Mouse (Mus musculus) hindbrain, postnatal 0 days (tissue): Measurements from ENCODE around the gene Cbl. TPM values are rescaled to one million over a fixed set of nuclear protein-coding genes. Genes with fewer than 3 reads are reported as not detected.

ENCODE experiments used
- ATAC-seq: fragments of 200-750 bp; cut with Nextera tagmentation; 2 replicates; pipeline ENCODE4 v1.8.0; 2017; ENCODE audit warnings: mild to moderate bottlenecking, moderate TSS enrichment, moderate library complexity
- DNase-seq: peaks from one replicate; pipeline ENCODE4 v3.0.0-alpha.2; 2015; ENCODE audit warnings: low spot score
- H3K27ac ChIP-seq: fragments of 300-500 bp; sonication (generic); 2 replicates; pipeline ENCODE4 v1.5.1; 2014; ENCODE audit warnings: mild to moderate bottlenecking
- H3K27me3 ChIP-seq: fragments of 300-500 bp; sonication (generic); 2 replicates; pipeline ENCODE4 v1.6.1; 2014; ENCODE audit warnings: low read length, mixed read lengths; ENCODE audit not compliant: insufficient read depth
- H3K36me3 ChIP-seq: fragments of 300-500 bp; sonication (generic); 2 replicates; pipeline ENCODE4 v1.6.1; 2014; ENCODE audit warnings: low read length, mixed read lengths; ENCODE audit not compliant: insufficient read depth
- H3K4me1 ChIP-seq: fragments of 300-500 bp; sonication (generic); 2 replicates; pipeline ENCODE4 v1.6.1; 2014; ENCODE audit warnings: antibody characterized with exemption, low read length, mixed read lengths; ENCODE audit not compliant: insufficient read depth
- H3K4me2 ChIP-seq: fragments of 300-500 bp; sonication (generic); 2 replicates; pipeline ENCODE4 v1.6.1; 2014; ENCODE audit warnings: low read depth, mild to moderate bottlenecking, low read length, moderate library complexity, mixed read lengths
- H3K4me3 ChIP-seq: fragments of 300-500 bp; sonication (generic); 2 replicates; pipeline ENCODE4 v1.5.1; 2014; ENCODE audit warnings: low read length
- H3K9ac ChIP-seq: fragments of 300-500 bp; sonication (generic); replicated peaks from 2 replicates; pipeline ENCODE4 v1.6.1; 2014; ENCODE audit warnings: mild to moderate bottlenecking, low read length, moderate library complexity, mixed read lengths
- H3K9me3 ChIP-seq: fragments of 300-500 bp; sonication (generic); 2 replicates; pipeline ENCODE4 v1.6.1; 2016; ENCODE audit warnings: low read length, mixed read lengths
- CTCF ChIP-seq: IDR thresholded peaks from 2 replicates; pipeline ENCODE4 v1.5.1; 2016; ENCODE audit warnings: antibody characterized with exemption, control low read depth, low read depth
- WGBS: fragments of 180-500 bp; shearing (Covaris S2); extraction: QIAGEN DNeasy Blood & Tissue Kit; methylation state at CpG from one replicate; pipeline ENCODE4 v1.1.7; 2014; 5-methylcytosine and 5-hydroxymethylcytosine counted together
- polyA plus RNA-seq: library from polyadenylated mRNA; unstranded; fragments of >200 nt; fragmentation: Nextera tagmentation; extraction: Ambion mirVana; gene quantifications from 2 replicates; pipeline ENCODE4 v1.2.1, GENCODE M21; 2015
- total RNA-seq: library from RNA; depleted of rRNA; stranded (reverse); fragments of >200 nt; gene quantifications from 2 replicates; pipeline ENCODE4 v1.2.3, GENCODE M21; 2014

Cbl gene
- total and polyA plus RNA-seq, 2 experiments from 2014 or later, result 13.2 to 24.2 TPM

DNA sequence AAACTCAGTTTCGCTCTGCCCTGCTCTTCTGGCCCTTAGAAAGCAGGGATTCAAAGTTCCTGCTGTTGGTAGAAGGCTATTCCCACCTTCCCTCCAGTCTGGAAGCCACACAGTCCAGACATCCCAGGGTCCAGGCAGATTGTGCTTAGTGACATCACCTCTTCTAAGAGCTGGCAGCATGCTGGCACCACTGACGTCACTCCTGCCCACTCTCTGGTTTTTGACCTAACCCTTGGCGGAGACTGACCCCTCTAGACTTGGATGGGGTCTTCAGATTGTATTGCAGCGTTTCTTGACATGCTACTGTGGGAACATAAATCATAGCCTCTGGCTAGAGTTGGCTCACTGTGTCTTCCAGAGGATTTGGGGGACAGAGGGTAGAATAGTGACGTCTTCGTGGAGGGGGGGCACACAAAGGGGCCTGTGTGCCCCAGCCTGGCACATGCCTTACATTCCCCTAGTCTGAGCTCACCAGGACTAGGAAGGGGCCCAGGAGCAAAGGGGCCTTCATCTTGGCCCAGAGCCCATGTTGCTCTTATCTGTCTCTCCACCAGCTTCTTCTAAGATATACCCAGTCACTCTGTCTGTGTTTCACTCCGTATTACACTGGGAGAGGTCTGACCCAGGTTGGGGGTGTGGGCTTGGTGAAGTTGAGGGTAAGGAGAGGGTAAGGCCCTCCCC is 98.0 kb downstream of the Cbl start:
- Histone ChIP-seq H3K4me3 (peak overlapping the region; percentile 42; the same call in 1 of the 2 replicates), H3K9ac (no peak overlapping the region)
- ATAC-seq, result peak; percentile 43; the same call in 1 of the 2 replicates

DNA sequence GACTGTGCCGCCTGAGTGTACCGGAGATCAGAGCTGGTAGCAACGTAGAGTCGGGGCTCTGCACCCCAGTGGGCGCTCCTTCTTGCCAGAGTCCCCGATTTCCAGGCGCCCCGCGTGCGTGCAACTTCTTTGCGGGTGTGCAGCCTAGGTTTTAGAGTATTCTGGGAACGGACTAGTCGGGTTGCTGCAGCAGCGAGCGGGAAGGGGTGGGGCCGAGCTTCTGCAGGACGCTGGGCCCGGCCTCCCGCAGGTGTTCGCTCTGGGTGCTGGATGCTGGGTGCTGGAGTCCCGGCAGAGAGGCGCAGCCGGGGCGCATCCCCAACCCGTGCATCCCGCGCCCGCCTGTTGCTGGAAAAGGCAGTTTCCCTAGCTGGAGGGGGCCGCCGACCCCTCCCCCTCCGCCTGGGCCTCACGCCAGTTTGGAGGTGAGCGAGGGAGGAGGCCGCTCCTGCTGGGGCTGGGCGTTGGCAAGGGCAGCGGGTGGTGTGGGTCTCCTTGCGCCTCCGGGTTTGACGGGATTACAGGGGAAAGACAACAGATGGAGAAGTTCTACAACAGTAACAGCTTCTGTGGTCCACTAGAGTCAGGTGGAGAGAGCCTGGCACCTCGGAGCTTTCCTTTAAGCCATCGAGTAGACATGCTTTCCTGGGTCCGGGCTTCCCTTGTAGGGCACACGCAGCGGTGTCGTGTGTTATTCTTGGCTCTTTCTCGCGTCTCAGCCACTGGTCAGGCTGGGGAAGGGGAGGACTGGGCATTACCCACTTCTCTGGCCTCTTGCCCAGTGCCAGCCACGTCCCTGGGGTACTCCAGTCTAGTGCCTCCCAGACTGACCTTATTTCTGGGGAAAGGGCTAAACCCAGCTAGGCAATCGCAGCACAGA is 98.8 kb downstream of the Cbl start:
- Histone ChIP-seq H3K27me3 (peaks cover 21% of the 10 kb centered on the region; the same call in 1 of the 2 replicates), H3K9ac (peak overlapping the region; percentile 39; the same call in 1 of the 2 replicates), H3K4me2 (peak overlapping the region; percentile 63), H3K9me3 (no peaks in the 10 kb centered on the region), H3K4me1 (peaks cover 8% of the 10 kb centered on the region), H3K4me3 (peak overlapping the region; percentile 42), H3K36me3 (no peaks in the 10 kb centered on the region), H3K27ac (no peak overlapping the region)
- no peak for TF ChIP-seq CTCF
- peak; percentile 67 for DNase-seq
- peak; percentile 44 for ATAC-seq
- 1% methylated on average over 48 of the region's 49 CpGs for WGBS

More for the DNA sequence above, 98.0 kb downstream of the Cbl start:
- Histone ChIP-seq H3K4me2 (peak overlapping the region; percentile 63), H3K27ac (no peak overlapping the region), H3K4me1 (peaks cover 8% of the 10 kb centered on the region), H3K9me3 (no peaks in the 10 kb centered on the region), H3K36me3 (no peaks in the 10 kb centered on the region), H3K27me3 (peaks cover 21% of the 10 kb centered on the region; the same call in 1 of the 2 replicates)
- DNase-seq, result no peak
- no peak for TF ChIP-seq CTCF
- WGBS, result 43% methylated on average over 7 of the region's 7 CpGs

DNA sequence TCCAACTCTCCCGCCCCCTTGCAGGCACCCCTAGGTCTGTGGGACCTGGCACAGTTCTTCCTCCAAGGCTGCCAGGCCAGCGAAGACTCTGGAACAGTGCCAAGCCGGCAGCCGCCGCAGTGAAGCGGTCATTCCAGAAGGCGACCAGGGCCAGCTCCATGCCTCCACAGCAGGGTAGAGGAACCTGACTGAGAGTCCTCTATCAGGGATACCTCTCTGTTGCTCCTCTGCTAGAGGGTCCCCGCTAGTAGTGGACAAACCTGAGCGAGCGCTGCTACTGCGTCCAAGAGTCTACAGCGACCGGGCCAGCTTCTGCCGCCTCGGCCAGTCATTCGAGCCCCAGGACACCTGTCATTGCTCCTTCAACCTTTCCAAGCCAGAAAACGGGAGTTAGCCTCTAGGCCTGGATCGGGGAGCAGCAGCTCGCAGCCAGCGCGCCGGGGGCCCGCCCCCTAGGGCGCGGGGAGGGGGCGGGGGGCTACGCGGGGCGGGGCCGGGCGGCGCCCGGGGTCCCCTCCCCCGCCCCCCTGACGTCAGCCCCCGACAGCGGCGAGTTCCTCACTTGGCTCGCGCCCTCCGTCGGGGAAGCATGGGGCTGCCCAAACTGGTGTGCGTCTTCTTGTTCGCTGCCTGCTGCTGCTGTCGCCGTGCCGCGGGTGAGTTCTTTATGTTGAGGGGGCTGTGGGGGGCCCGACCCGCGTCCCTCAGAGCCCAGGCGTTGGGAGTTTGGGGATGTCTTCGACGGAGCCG is 99.6 kb downstream of the Cbl start, which contains the start of gene Mcam:
TSS of gene Mcam (plus strand) at position 369 of the 750 bp plus-strand sequence.
- WGBS, result 1% methylated on average over 52 of the region's 55 CpGs
- H3K9ac ChIP-seq, result peak within 1 kb of the TSS; percentile 39; the same call in 1 of the 2 replicates
- H3K36me3 ChIP-seq, result no peaks in the 10 kb centered on the region
- H3K4me1 ChIP-seq, result peaks cover 8% of the 10 kb centered on the region
- no peak for TF ChIP-seq CTCF
- peak; percentile 43; the same call in 1 of the 2 replicates for ATAC-seq
- peak within 1 kb of the TSS; percentile 63 for H3K4me2 ChIP-seq
- H3K4me3 ChIP-seq, result peak within 1 kb of the TSS; percentile 42
- H3K9me3 ChIP-seq, result no peaks in the 10 kb centered on the region
- peak within 1 kb of the TSS; percentile 32; the same call in 1 of the 2 replicates for H3K27ac ChIP-seq
- H3K27me3 ChIP-seq, result peaks cover 21% of the 10 kb centered on the region; the same call in 1 of the 2 replicates
- DNase-seq, result peak; percentile 75

DNA sequence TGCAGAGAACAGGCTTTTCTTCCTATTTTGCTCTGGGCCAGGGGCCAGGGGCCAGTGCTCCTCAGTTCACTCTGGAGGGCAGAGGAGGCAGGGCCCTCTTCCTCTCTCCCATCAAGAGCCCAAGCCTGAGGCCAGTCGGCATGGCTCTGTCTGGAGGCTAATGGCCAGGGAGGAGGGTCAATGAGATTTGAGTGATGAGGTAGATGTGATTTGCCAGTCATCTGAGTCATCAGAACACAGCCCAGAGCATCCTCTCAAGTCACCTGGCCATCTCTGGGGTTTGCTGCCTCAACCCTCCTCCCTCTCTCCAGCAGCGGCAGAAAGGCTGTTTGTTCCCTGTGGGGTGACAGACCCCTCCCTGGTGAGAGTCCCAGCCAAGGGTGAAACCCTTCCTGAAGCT is 100.6 kb downstream of the Cbl start:
- no peak for DNase-seq
- Histone ChIP-seq H3K27me3 (peaks cover 21% of the 10 kb centered on the region; the same call in 1 of the 2 replicates), H3K4me2 (peak overlapping the region; percentile 63), H3K4me1 (peaks cover 8% of the 10 kb centered on the region), H3K27ac (peak overlapping the region; percentile 32; the same call in 1 of the 2 replicates), H3K4me3 (0 out of 2 replicates have a peak overlapping the region, but pooled peaks have one; percentile 42), H3K9me3 (no peaks in the 10 kb centered on the region), H3K9ac (no peak overlapping the region), H3K36me3 (no peaks in the 10 kb centered on the region)
- no peak for ATAC-seq
- 10% methylated on average over 2 of the region's 2 CpGs for WGBS
- no peak for TF ChIP-seq CTCF

DNA sequence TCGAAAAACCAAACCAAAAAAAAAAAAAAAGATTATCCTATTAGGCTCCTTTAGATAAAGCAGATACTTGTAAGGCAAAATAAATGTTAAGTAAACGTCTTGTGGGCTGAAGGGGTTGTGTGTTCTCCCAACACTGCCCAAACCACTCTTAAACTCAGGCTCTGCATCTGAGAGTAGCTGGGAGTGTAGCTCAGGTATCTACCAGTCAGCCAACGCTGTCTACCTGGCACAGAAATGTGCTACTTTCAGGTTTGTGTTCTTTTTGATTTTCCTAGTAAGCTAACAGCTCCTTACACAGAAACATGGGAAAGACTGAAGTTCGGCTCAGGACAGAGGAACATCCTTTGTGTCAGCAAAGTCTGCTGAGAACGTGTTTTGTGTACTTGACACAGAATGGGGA is 101.6 kb downstream of the Cbl start:
- H3K4me1 ChIP-seq, result peaks cover 8% of the 10 kb centered on the region
- no peaks in the 10 kb centered on the region for H3K36me3 ChIP-seq
- H3K4me3 ChIP-seq, result no peak overlapping the region
- DNase-seq, result no peak
- H3K9ac ChIP-seq, result no peak overlapping the region
- 71% methylated on average over 5 of the region's 5 CpGs for WGBS
- H3K4me2 ChIP-seq, result no peak overlapping the region
- TF ChIP-seq CTCF, result no peak
- no peak for ATAC-seq
- no peaks in the 10 kb centered on the region for H3K9me3 ChIP-seq
- H3K27me3 ChIP-seq, result peaks cover 21% of the 10 kb centered on the region; the same call in 1 of the 2 replicates
- no peak overlapping the region for H3K27ac ChIP-seq

DNA sequence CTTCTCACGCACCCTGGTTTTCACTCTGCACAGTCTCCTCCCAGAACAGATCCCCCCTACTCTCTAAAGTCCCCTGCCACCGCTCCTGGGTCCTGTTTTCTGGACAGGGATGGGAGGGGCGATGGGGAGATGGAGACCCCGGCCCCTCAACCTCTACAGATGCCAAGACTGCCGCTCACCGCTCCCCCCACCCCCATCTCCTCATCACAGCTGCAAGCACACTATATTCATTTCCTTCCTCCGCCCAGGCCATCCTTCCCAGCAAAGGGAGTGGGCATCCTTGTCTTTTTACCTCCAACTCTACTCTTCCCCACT is 102.6 kb downstream of the Cbl start:
- Histone ChIP-seq H3K27ac (peak overlapping the region; percentile 8; the same call in 1 of the 2 replicates), H3K27me3 (peaks cover 19% of the 10 kb centered on the region; the same call in 1 of the 2 replicates), H3K9ac (no peak overlapping the region), H3K4me3 (no peak overlapping the region), H3K36me3 (no peaks in the 10 kb centered on the region), H3K4me2 (no peak overlapping the region), H3K9me3 (no peaks in the 10 kb centered on the region), H3K4me1 (peaks cover 11% of the 10 kb centered on the region)
- no peak for TF ChIP-seq CTCF
- ATAC-seq (no peak), DNase-seq (no peak)
- 49% methylated on average over 7 of the region's 7 CpGs for WGBS
